Mouse (Mus musculus): ENCODE measurements around the gene Cnn3. TPM values are rescaled to one million over a fixed set of nuclear protein-coding genes. Genes with fewer than 3 reads are reported as not detected.

The Cnn3 gene
- polyA plus RNA-seq, 1 experiment: 589 TPM

- Histone ChIP-seq H3K4me3 (no peak overlapping the region), H3K79me2 (ENCODE audit: control insufficient read depth, insufficient read depth) (no peaks in the 10 kb centered on the region), H3K36me3 (ENCODE audit: control insufficient read depth, insufficient read depth) (no peaks in the 10 kb centered on the region), H3K4me2 (ENCODE audit: low read depth) (peak overlapping the region; percentile 66), H3ac (ENCODE audit: control insufficient read depth, insufficient read length) (no peak overlapping the region), H3K27me3 (ENCODE audit: control insufficient read depth, insufficient read depth, insufficient read length) (no peaks in the 10 kb centered on the region)
- TF ChIP-seq MAX (IDR thresholded peaks at IDR 0.05; ENCODE audit: low read depth) (no peak), TCF12 (IDR thresholded peaks at IDR 0.05; ENCODE audit: insufficient read depth, poor library complexity, severe bottlenecking) (peak; percentile 55), USF1 (IDR thresholded peaks at IDR 0.05; ENCODE audit: low read depth) (peak; percentile 96), MYOG (IDR thresholded peaks at IDR 0.05; ENCODE audit: control insufficient read depth in 1 of 3, insufficient read depth in 1 of 3, insufficient read length in 2 of 3, low read depth in 2 of 3) (peak in 2 of 3 experiments; percentile 38 to 87), REST (IDR thresholded peaks at IDR 0.05; ENCODE audit: insufficient read depth, insufficient read length) (no peak), SRF (IDR thresholded peaks at IDR 0.05; ENCODE audit: control insufficient read depth, insufficient read length, low read depth) (peak; percentile 93), MYOD1 (IDR thresholded peaks at IDR 0.05; ENCODE audit: control insufficient read depth in 1 of 3, insufficient read length in 2 of 3, low read depth in 2 of 3) (peak; percentile 50 to 76 (median 71)), TCF3 (IDR thresholded peaks at IDR 0.05; ENCODE audit: insufficient read length, low read depth) (no peak), POLR2A (IDR thresholded peaks at IDR 0.05; ENCODE audit: insufficient read length, low read depth) (no peak), E2F4 (IDR thresholded peaks at IDR 0.05; ENCODE audit: insufficient read depth) (no peak), POLR2AphosphoS2 (IDR thresholded peaks at IDR 0.05; ENCODE audit: insufficient read length, low read depth) (no peak), CEBPB (IDR thresholded peaks at IDR 0.05; ENCODE audit: insufficient read depth, poor library complexity, severe bottlenecking) (no peak)
Observed at GRCm38 (mm10) chr3:121474738-121475137, 48.4 kb downstream of the Cnn3 start.

- no peak overlapping the region for H3K4me3 ChIP-seq
- no peak overlapping the region for H3ac ChIP-seq (ENCODE audit: control insufficient read depth, insufficient read length)
- peak overlapping the region; percentile 41 for H3K4me2 ChIP-seq (ENCODE audit: low read depth)
- no peaks in the 10 kb centered on the region for H3K27me3 ChIP-seq (ENCODE audit: control insufficient read depth, insufficient read depth, insufficient read length)
- TF ChIP-seq POLR2AphosphoS2 (IDR thresholded peaks at IDR 0.05; ENCODE audit: insufficient read length, low read depth): no peak
- peak; percentile 89 to 96 (median 93) for TF ChIP-seq MYOG (IDR thresholded peaks at IDR 0.05; ENCODE audit: control insufficient read depth in 1 of 3, insufficient read depth in 1 of 3, insufficient read length in 2 of 3, low read depth in 2 of 3)
- TF ChIP-seq CEBPB (IDR thresholded peaks at IDR 0.05; ENCODE audit: insufficient read depth, poor library complexity, severe bottlenecking): no peak
- TF ChIP-seq MYOD1 (IDR thresholded peaks at IDR 0.05; ENCODE audit: control insufficient read depth in 1 of 3, insufficient read length in 2 of 3, low read depth in 2 of 3): peak; percentile 70 to 96 (median 87)
- TF ChIP-seq SRF (IDR thresholded peaks at IDR 0.05; ENCODE audit: control insufficient read depth, insufficient read length, low read depth): peak; percentile 45
- no peak for TF ChIP-seq REST (IDR thresholded peaks at IDR 0.05; ENCODE audit: insufficient read depth, insufficient read length)
- no peak for TF ChIP-seq E2F4 (IDR thresholded peaks at IDR 0.05; ENCODE audit: insufficient read depth)
- no peak for TF ChIP-seq USF1 (IDR thresholded peaks at IDR 0.05; ENCODE audit: low read depth)
- TF ChIP-seq MAX (IDR thresholded peaks at IDR 0.05; ENCODE audit: low read depth): no peak
- TF ChIP-seq TCF3 (IDR thresholded peaks at IDR 0.05; ENCODE audit: insufficient read length, low read depth): peak; percentile 82
- peak; percentile 91 for TF ChIP-seq TCF12 (IDR thresholded peaks at IDR 0.05; ENCODE audit: insufficient read depth, poor library complexity, severe bottlenecking)
- TF ChIP-seq POLR2A (IDR thresholded peaks at IDR 0.05; ENCODE audit: insufficient read length, low read depth): peak; percentile 37
- H3K36me3 ChIP-seq (ENCODE audit: control insufficient read depth, insufficient read depth): no peaks in the 10 kb centered on the region
- H3K79me2 ChIP-seq (ENCODE audit: control insufficient read depth, insufficient read depth): no peaks in the 10 kb centered on the region
Observed at GRCm38 (mm10) chr3:121480030-121480960, 54.0 kb downstream of the Cnn3 start.

GRCm38 (mm10) chr3:121480961-121481436 is 54.7 kb downstream of the Cnn3 start:
- no peaks in the 10 kb centered on the region for H3K27me3 ChIP-seq (ENCODE audit: control insufficient read depth, insufficient read depth, insufficient read length)
- TF ChIP-seq MYOD1 (IDR thresholded peaks at IDR 0.05; ENCODE audit: control insufficient read depth in 1 of 3, insufficient read length in 2 of 3, low read depth in 2 of 3) (peak in 2 of 3 experiments; percentile 77 to 87), CEBPB (IDR thresholded peaks at IDR 0.05; ENCODE audit: insufficient read depth, poor library complexity, severe bottlenecking) (no peak), MAX (IDR thresholded peaks at IDR 0.05; ENCODE audit: low read depth) (no peak), SRF (IDR thresholded peaks at IDR 0.05; ENCODE audit: control insufficient read depth, insufficient read length, low read depth) (no peak), TCF12 (IDR thresholded peaks at IDR 0.05; ENCODE audit: insufficient read depth, poor library complexity, severe bottlenecking) (no peak), MYOG (IDR thresholded peaks at IDR 0.05; ENCODE audit: control insufficient read depth in 1 of 3, insufficient read depth in 1 of 3, insufficient read length in 2 of 3, low read depth in 2 of 3) (peak in 2 of 3 experiments; percentile 35 to 60), REST (IDR thresholded peaks at IDR 0.05; ENCODE audit: insufficient read depth, insufficient read length) (no peak)
- H3K4me2 ChIP-seq (ENCODE audit: low read depth): peak overlapping the region; percentile 73
- H3K79me2 ChIP-seq (ENCODE audit: control insufficient read depth, insufficient read depth): no peaks in the 10 kb centered on the region
- H3K36me3 ChIP-seq (ENCODE audit: control insufficient read depth, insufficient read depth): no peaks in the 10 kb centered on the region
- no peak overlapping the region for H3ac ChIP-seq (ENCODE audit: control insufficient read depth, insufficient read length)
- no peak overlapping the region for H3K4me3 ChIP-seq

GRCm38 (mm10) chr3:121481564-121481963 is 55.3 kb downstream of the Cnn3 start:
- Histone ChIP-seq H3K79me2 (ENCODE audit: control insufficient read depth, insufficient read depth) (no peaks in the 10 kb centered on the region), H3K36me3 (ENCODE audit: control insufficient read depth, insufficient read depth) (no peaks in the 10 kb centered on the region), H3K4me2 (ENCODE audit: low read depth) (peak overlapping the region; percentile 73), H3ac (ENCODE audit: control insufficient read depth, insufficient read length) (no peak overlapping the region), H3K4me3 (no peak overlapping the region), H3K27me3 (ENCODE audit: control insufficient read depth, insufficient read depth, insufficient read length) (no peaks in the 10 kb centered on the region)
- TF ChIP-seq MYOG (IDR thresholded peaks at IDR 0.05; ENCODE audit: control insufficient read depth in 1 of 3, insufficient read depth in 1 of 3, insufficient read length in 2 of 3, low read depth in 2 of 3) (peak in 2 of 3 experiments; percentile 73 to 90), E2F4 (IDR thresholded peaks at IDR 0.05; ENCODE audit: insufficient read depth) (no peak), MYOD1 (IDR thresholded peaks at IDR 0.05; ENCODE audit: control insufficient read depth in 1 of 3, insufficient read length in 2 of 3, low read depth in 2 of 3) (peak; percentile 31 to 95 (median 94)), REST (IDR thresholded peaks at IDR 0.05; ENCODE audit: insufficient read depth, insufficient read length) (no peak), SRF (IDR thresholded peaks at IDR 0.05; ENCODE audit: control insufficient read depth, insufficient read length, low read depth) (peak; percentile 62), TCF3 (IDR thresholded peaks at IDR 0.05; ENCODE audit: insufficient read length, low read depth) (peak; percentile 60), TCF12 (IDR thresholded peaks at IDR 0.05; ENCODE audit: insufficient read depth, poor library complexity, severe bottlenecking) (peak; percentile 86)

Measured in myocyte (in vitro differentiated cells).